Mouse (Mus musculus) lung, adult 2 months (tissue): Measurements from ENCODE around the gene Gm37240. TPM values are rescaled to one million over a fixed set of nuclear protein-coding genes. Genes with fewer than 3 reads are reported as not detected.

ENCODE experiments used
- DNase-seq: peaks from one replicate; pipeline ENCODE4 v3.0.0; 2022
- H3K4me1 ChIP-seq: fragments of 200-500 bp; 2 replicates; pipeline ENCODE4 v1.6.1; 2011; ENCODE audit warnings: low read length; ENCODE audit not compliant: control insufficient read depth, insufficient read depth
- H3K4me3 ChIP-seq: fragments of 200-500 bp; replicated peaks from 2 replicates; pipeline ENCODE3; 2011; ENCODE audit warnings: low read depth, mild to moderate bottlenecking, control low read depth, low read length; ENCODE audit errors: extremely low read depth
- CTCF ChIP-seq: fragments of 200-500 bp; IDR thresholded peaks from 2 replicates; pipeline ENCODE4 v1.5.1; 2011; ENCODE audit warnings: mild to moderate bottlenecking, low read length, control low read depth; ENCODE audit not compliant: insufficient read depth
- POLR2A ChIP-seq: fragments of 200-500 bp; IDR thresholded peaks from 2 replicates; pipeline ENCODE4 v1.6.1; 2011; ENCODE audit warnings: low read depth, mild to moderate bottlenecking, control low read depth, low read length, borderline replicate concordance; ENCODE audit errors: extremely low read depth
- WGBS: fragments of 180-500 bp; shearing (Covaris S2); methylation state at CpG from one replicate; pipeline ENCODE4 v1.1.7; 2018; 5-methylcytosine and 5-hydroxymethylcytosine counted together
- polyA plus RNA-seq: library from polyadenylated mRNA; depleted of rRNA; stranded (reverse); fragments of >200 nt; gene quantifications from 2 replicates; pipeline ENCODE4 v1.2.3, GENCODE M21; 2012

Gene Gm37240
- polyA plus RNA-seq, 1 experiment: 16.9 TPM

DNA sequence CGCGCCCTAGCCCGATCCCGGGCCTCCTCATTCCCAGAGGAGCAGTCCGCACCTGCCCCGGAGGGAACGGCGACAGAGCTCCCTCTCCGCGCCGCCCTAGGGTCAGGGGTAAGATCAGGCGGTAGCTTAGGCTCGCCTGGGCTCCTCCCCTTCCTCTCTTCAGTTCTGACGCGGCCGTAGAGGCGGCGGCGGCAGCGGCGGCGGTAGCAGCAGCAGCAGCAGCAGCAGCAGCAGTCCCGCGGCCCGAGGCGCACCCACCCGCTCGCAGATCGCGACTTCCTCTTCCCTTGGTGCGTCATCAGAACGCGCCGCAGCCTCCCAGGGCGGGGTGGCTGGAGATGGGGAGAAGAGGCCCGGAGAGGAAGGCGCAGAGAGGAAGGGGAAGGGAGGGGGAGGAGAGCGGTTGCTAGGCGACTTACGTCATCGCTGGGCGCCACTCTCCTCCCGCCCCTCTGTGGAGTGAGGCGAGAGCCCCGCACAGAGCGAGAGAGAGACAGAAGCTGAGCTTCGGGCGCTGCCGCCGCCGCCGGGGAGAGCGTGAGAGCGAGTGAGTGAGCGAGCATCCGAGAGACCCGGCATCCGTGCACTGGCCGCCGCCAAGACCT is 1073.1 kb downstream of the Gm37240 start:
- peak; percentile 82 for TF ChIP-seq POLR2A
- TF ChIP-seq CTCF: no peak
- under 1% methylated on average over 57 of the region's 60 CpGs for WGBS
- peak overlapping the region; percentile 96 for H3K4me3 ChIP-seq
- DNase-seq: peak; percentile 100
- no peaks in the 10 kb centered on the region; the same call in 1 of the 2 replicates for H3K4me1 ChIP-seq

DNA sequence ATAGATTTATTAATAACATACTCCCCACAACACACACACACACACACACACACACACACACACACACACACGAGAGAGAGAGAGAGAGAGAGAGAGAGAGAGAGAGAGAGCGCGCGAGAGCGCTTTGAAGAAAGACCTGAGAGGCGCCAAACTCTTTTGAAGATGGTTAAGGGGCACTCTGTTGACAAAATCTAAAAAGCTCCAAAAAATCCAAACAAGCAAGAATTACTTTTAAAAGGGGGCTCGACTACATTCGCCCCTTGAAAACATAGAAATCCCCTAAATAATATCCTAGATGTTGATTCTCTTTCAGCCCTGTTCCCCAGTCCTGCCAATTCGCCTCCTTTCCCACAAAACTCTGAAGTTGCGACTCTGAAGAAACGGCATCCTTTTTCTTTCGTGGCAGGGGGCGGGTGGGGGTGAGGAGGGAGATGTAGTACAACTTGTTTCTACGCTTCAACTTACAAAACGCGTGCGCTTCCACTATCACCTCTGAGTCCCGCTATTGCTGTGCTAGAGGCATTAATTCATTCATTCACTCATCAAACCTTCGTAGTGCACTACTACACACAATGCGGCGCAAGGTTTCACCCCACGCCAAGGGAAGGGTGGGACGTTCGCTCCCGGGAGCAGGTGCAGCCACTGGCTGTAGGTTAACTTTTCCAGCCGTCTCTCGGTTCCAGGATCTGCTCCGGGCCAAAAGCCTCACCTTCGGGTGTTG is 1073.7 kb downstream of the Gm37240 start:
- Histone ChIP-seq H3K4me3 (peak overlapping the region; percentile 96), H3K4me1 (no peaks in the 10 kb centered on the region; the same call in 1 of the 2 replicates)
- TF ChIP-seq CTCF: no peak
- WGBS: 2% methylated on average over 29 of the region's 29 CpGs
- no peak for DNase-seq

DNA sequence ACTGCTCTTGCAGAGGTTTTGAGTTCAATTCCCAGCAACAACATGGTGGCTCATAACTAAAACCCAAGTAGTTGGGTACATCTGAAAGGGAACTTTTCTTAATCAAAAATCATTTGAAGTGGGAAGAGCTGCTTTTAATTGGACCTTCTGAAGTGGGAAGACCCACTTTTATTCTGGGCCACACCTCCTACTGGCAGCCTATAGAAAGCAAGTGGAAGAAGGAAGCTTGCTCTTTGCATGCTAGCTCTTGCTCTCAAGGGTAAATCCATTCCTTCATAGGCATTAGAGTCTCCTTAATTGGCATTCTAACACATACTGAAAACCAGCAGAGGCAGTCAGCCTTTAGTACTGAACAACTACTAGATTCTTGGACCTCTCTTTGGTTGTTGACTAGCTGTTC is 1076.5 kb downstream of the Gm37240 start:
- Histone ChIP-seq H3K4me3 (no peak overlapping the region), H3K4me1 (no peaks in the 10 kb centered on the region; the same call in 1 of the 2 replicates)
- DNase-seq: no peak
- TF ChIP-seq POLR2A (no peak), CTCF (no peak)

GRCm38 (mm10) chr3:84808906-84809305 is 1078.4 kb downstream of the Gm37240 start:
- H3K4me3 ChIP-seq: no peak overlapping the region
- TF ChIP-seq POLR2A (no peak), CTCF (no peak)
- DNase-seq: no peak
- H3K4me1 ChIP-seq: no peaks in the 10 kb centered on the region

GRCm38 (mm10) chr3:84807826-84808225 is 1079.5 kb downstream of the Gm37240 start:
- 75% methylated on average over 3 of the region's 3 CpGs for WGBS
- Histone ChIP-seq H3K4me1 (no peaks in the 10 kb centered on the region), H3K4me3 (no peak overlapping the region)
- DNase-seq: no peak
- TF ChIP-seq POLR2A: no peak
- no peak for TF ChIP-seq CTCF

DNA sequence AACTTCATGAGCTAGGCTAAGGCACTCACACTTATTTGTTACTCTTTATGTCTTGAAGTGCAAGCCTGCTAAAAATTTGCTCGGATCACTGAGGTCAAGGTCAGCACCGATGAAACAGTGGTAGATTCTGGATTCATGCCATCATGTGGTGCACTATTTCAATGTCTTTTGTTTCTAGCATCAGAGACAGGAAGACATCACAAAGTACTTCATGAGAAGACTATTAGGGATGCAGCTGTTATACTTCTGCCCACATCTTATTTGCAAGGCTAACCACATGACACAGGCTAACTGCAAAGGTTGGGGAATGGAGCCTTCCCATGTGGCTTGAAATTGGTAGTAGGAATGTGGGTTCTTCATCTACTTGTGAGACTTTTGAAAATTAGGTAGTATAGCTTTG is 1081.1 kb downstream of the Gm37240 start:
- H3K4me3 ChIP-seq: no peak overlapping the region
- WGBS: 39% methylated on average over 2 of the region's 2 CpGs
- H3K4me1 ChIP-seq: no peaks in the 10 kb centered on the region; the same call in 1 of the 2 replicates
- TF ChIP-seq CTCF (no peak), POLR2A (no peak)
- DNase-seq: no peak

- no peak for DNase-seq
- WGBS: 65% methylated on average over 9 of the region's 9 CpGs
- H3K4me3 ChIP-seq: no peak overlapping the region
- TF ChIP-seq CTCF: no peak
- no peak for TF ChIP-seq POLR2A
- no peaks in the 10 kb centered on the region; the same call in 1 of the 2 replicates for H3K4me1 ChIP-seq
These were observed 1083.3 kb downstream of the Gm37240 start for GRCm38 (mm10) chr3:84804036-84804435.

DNA sequence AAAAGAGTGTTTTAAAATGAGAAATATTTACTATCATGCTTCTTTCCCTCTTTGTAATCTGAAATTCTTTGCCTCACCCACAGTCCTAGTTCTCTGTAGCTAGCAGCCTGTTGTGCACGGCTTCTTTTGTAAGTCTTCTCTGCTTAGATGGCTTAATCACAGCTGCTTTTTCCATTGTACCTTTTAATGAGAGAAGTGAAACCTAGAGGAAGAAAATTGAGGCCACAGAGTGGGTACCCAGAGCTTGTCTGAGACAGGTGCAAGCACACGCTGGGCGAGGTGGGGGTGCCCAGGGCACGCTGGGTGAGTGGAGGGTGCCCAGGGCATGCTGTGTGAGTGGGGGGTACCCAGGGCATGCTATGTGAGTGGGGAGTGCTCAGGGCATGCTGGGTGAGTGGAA is 1099.4 kb downstream of the Gm37240 start:
- no peak for DNase-seq
- H3K4me1 ChIP-seq: no peaks in the 10 kb centered on the region
- H3K4me3 ChIP-seq: no peak overlapping the region
- 94% methylated on average over 4 of the region's 4 CpGs for WGBS
- no peak for TF ChIP-seq CTCF
- TF ChIP-seq POLR2A: no peak

DNA sequence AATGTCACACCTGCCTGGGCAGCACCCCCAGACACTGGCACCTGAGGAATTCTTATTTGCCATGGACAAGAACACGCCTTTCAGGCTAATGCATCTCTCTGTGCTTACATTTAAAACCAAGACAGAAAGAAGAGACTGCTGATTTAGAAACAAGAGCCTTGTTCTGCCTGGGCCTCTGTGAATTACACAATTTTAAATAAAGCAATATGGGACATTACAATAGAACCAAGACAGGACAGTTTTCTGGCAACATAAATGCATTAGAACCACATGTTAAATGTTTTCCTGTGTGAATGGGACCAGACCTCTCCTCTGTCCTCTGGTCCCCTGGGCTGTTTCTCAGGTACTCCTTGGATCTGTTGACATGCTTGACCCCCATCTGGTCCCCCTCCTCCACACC is 1111.2 kb downstream of the Gm37240 start:
- 83% methylated on average over 1 of the region's 1 CpGs for WGBS

GRCm38 (mm10) chr3:84775577-84775976 is 1111.7 kb downstream of the Gm37240 start:
- Histone ChIP-seq H3K4me3 (no peak overlapping the region), H3K4me1 (no peaks in the 10 kb centered on the region; the same call in 1 of the 2 replicates)
- no peak for TF ChIP-seq POLR2A
- no peak for TF ChIP-seq CTCF
- WGBS: 61% methylated on average over 4 of the region's 4 CpGs
- DNase-seq: no peak

More for the DNA sequence above, 1111.2 kb downstream of the Gm37240 start:
- DNase-seq: no peak
- no peak for TF ChIP-seq CTCF
- no peak overlapping the region for H3K4me3 ChIP-seq
- H3K4me1 ChIP-seq: no peaks in the 10 kb centered on the region; the same call in 1 of the 2 replicates
